Mouse (Mus musculus) intestine, postnatal 0 days (tissue): ENCODE results near the gene Casp7. TPM values are rescaled to one million over a fixed set of nuclear protein-coding genes. Genes with fewer than 3 reads are reported as not detected.

ENCODE experiments used
- ATAC-seq: fragments of 200-750 bp; cut with Nextera tagmentation; 2 replicates; pipeline ENCODE4 v1.8.0; 2017; ENCODE audit warnings: mild to moderate bottlenecking, moderate TSS enrichment, moderate library complexity
- H3K27ac ChIP-seq: fragments of 300-500 bp; sonication (generic); 2 replicates; pipeline ENCODE4 v1.5.1; 2014; ENCODE audit warnings: mild to moderate bottlenecking, low read depth, low read length, moderate library complexity
- H3K27me3 ChIP-seq: fragments of 300-500 bp; sonication (generic); replicated peaks from 2 replicates; pipeline ENCODE4 v1.6.1; 2014; ENCODE audit warnings: low read length, mixed read lengths; ENCODE audit not compliant: control insufficient read depth, insufficient read depth
- H3K36me3 ChIP-seq: fragments of 300-500 bp; sonication (generic); 2 replicates; pipeline ENCODE4 v1.6.1; 2014; ENCODE audit warnings: mild to moderate bottlenecking, moderate library complexity; ENCODE audit not compliant: control insufficient read depth, insufficient read depth
- H3K4me1 ChIP-seq: fragments of 300-500 bp; sonication (generic); replicated peaks from 2 replicates; pipeline ENCODE4 v1.6.1; 2014; ENCODE audit warnings: antibody characterized with exemption, low read length, mixed read lengths; ENCODE audit not compliant: control insufficient read depth, insufficient read depth
- H3K4me2 ChIP-seq: fragments of 300-500 bp; sonication (generic); replicated peaks from 2 replicates; pipeline ENCODE4 v1.6.1; 2014; ENCODE audit warnings: low read depth, mild to moderate bottlenecking, moderate library complexity
- H3K4me3 ChIP-seq: fragments of 300-500 bp; sonication (generic); 2 replicates; pipeline ENCODE4 v1.5.1; 2014; ENCODE audit warnings: low read depth, low read length
- H3K9ac ChIP-seq: fragments of 300-500 bp; sonication (generic); 2 replicates; pipeline ENCODE4 v1.6.1; 2014; ENCODE audit warnings: mild to moderate bottlenecking, low read depth, low read length
- H3K9me3 ChIP-seq: fragments of 300-500 bp; sonication (generic); 2 replicates; pipeline ENCODE4 v1.6.1; 2016; ENCODE audit warnings: mixed run types; ENCODE audit not compliant: control insufficient read depth
- CTCF ChIP-seq: sonication (generic); IDR thresholded peaks from 2 replicates; pipeline ENCODE4 v1.5.1; 2016; ENCODE audit warnings: low read depth, mild to moderate bottlenecking, control low read depth, antibody characterized with exemption, moderate library complexity
- WGBS: fragments of 180-500 bp; shearing (Covaris S2); extraction: QIAGEN DNeasy Blood & Tissue Kit; methylation state at CpG from one replicate; pipeline ENCODE4 v1.1.7; 2014; 5-methylcytosine and 5-hydroxymethylcytosine counted together
- polyA plus RNA-seq: library from polyadenylated mRNA; unstranded; fragments of >200 nt; fragmentation: Nextera tagmentation; extraction: Ambion mirVana; gene quantifications from 2 replicates; pipeline ENCODE4 v1.2.1, GENCODE M21; 2015

Casp7 gene
- polyA plus RNA-seq, 1 experiment from 2014 or later, result 51.6 TPM

DNA sequence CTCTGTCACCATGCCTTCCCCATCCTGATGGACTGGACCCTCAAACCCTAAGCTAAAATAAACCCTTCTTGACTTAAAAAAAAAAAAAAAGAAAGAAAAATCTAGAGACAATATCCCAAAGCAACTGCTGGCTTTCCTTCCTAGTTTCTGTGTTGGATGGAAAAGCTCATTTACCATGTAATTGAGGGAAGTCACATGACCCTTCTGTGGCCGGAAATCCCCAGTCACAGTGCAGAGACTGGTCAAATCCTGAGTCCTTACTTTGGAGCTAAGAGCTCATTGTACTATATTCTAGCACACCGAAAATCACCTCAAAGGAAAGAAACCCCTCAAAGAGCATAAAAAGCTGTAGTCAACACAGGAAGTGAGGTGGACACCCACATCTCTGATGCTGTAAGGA is 38.0 kb upstream of the Casp7 start:
- no peaks in the 10 kb centered on the region for H3K36me3 ChIP-seq
- WGBS, result 69% methylated on average over 2 of the region's 2 CpGs
- no peak overlapping the region for H3K9ac ChIP-seq
- H3K4me1 ChIP-seq, result no peaks in the 10 kb centered on the region
- H3K4me2 ChIP-seq, result no peak overlapping the region
- no peak overlapping the region for H3K4me3 ChIP-seq
- no peak for ATAC-seq
- no peaks in the 10 kb centered on the region for H3K27me3 ChIP-seq
- no peak for TF ChIP-seq CTCF
- H3K9me3 ChIP-seq, result no peaks in the 10 kb centered on the region
- no peak overlapping the region for H3K27ac ChIP-seq

DNA sequence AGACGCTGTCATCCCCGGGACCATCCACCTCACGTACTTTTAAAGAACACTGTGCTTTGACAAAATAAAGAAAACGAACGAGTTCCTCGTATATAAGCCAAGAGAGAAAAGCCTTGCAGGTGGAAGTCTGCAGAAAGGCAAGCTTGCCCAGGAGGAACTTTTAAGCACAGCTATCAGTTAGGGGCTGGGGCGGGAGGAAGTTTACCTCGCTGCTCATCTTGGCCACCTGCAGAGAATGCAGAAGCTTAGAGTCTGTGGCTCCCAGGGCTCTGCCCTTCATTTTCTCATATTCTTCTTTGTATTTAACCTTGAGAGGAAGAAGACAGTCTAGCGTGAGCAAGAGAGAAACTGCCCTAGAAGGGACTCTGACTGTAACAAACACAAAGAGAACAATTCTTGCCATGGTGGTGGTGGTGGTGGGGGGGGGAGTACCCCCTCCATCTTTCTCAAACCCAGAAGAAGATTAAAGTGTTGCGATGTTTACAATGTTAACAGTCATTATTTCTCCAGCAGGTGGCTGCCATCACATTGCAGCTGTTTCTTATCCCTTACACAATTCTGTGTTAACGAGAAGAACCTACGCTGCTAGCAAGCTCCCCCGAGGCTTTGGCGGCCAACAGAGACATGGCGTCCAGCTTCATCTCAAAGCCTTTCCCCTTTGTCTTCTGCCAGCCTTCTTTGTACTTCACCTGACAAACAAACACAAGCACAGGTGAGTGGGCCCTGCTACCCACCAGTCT is 33.0 kb upstream of the Casp7 start:
- peak; percentile 32 for TF ChIP-seq CTCF
- no peak overlapping the region for H3K4me3 ChIP-seq
- 59% methylated on average over 15 of the region's 15 CpGs for WGBS
- H3K4me1 ChIP-seq, result no peaks in the 10 kb centered on the region
- no peak overlapping the region for H3K9ac ChIP-seq
- H3K27ac ChIP-seq, result no peak overlapping the region
- H3K36me3 ChIP-seq, result no peaks in the 10 kb centered on the region
- no peak overlapping the region for H3K4me2 ChIP-seq
- H3K27me3 ChIP-seq, result no peaks in the 10 kb centered on the region
- H3K9me3 ChIP-seq, result no peaks in the 10 kb centered on the region
- ATAC-seq, result no peak

DNA sequence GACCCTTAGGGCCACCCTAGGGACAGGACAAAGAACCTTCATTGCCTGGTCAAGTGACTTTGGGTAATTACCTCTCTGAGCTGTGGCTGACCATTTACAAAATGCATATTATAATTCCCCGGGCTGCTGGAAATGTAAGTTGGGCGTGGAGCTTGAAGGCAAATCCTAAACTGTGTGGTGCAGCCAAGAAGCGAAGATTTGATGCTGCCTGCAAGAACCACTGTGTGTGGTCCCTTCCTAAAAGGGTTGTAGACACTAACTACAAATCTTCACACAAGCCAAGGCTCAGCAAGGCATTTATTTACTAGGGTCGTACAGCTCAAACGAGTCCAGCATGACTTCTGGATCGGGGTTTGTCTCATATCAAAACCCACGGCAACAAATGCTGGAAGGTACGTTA is 32.4 kb upstream of the Casp7 start:
- no peak for TF ChIP-seq CTCF
- WGBS, result 65% methylated on average over 8 of the region's 8 CpGs
- H3K27me3 ChIP-seq, result no peaks in the 10 kb centered on the region
- H3K4me2 ChIP-seq, result no peak overlapping the region
- no peaks in the 10 kb centered on the region for H3K9me3 ChIP-seq
- H3K4me3 ChIP-seq, result no peak overlapping the region
- no peak overlapping the region for H3K9ac ChIP-seq
- no peaks in the 10 kb centered on the region for H3K36me3 ChIP-seq
- H3K4me1 ChIP-seq, result no peaks in the 10 kb centered on the region
- no peak overlapping the region for H3K27ac ChIP-seq
- no peak for ATAC-seq

DNA sequence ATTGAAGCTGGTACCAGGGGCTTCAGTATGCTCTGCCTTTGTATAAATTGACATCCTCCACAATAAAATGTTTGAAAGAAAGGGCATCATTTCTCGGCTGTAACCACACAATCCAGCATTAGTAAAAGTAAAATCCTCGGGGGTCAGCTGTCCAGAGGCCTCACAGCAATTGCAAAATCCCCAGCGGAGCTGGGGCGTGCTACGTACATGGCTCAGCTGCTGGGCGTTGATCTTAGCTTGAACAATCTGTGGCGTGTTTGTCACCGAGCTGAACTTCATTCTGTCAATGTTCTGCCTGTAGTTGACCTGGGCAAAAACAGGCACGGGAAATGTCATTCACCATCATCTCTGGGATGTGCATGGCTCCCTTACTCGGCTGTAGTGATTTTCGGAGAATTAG is 30.8 kb upstream of the Casp7 start:
- no peak overlapping the region for H3K27ac ChIP-seq
- ATAC-seq, result no peak
- WGBS, result 85% methylated on average over 11 of the region's 11 CpGs

DNA sequence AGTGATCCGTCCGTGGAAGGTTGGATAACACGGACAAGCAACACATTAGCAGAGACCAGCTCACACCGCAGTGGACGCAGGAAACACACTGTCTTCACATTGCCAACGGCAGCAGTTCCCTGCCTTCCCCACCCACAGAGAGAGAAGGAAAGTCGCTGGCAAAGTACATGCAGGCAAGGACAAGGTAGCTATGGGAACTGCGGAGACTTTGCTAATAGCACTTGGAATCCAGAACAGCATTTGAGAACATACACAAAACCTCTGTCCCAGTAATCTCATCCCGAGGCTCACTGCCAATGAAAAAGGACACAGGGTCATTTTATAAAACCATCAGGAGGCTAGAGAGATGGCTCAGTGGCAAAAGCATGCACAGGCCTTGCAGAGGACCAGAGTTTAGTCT is 30.3 kb upstream of the Casp7 start:
- WGBS, result 68% methylated on average over 9 of the region's 9 CpGs
- no peak overlapping the region for H3K4me2 ChIP-seq
- ATAC-seq, result no peak
- H3K4me1 ChIP-seq, result peaks cover 4% of the 10 kb centered on the region; the same call in 1 of the 2 replicates
- no peak for TF ChIP-seq CTCF
- H3K27ac ChIP-seq, result no peak overlapping the region
- no peaks in the 10 kb centered on the region for H3K36me3 ChIP-seq
- H3K9me3 ChIP-seq, result no peaks in the 10 kb centered on the region
- H3K4me3 ChIP-seq, result no peak overlapping the region
- no peak overlapping the region for H3K9ac ChIP-seq
- H3K27me3 ChIP-seq, result no peaks in the 10 kb centered on the region

More for the DNA sequence above, 30.8 kb upstream of the Casp7 start:
- no peak overlapping the region for H3K9ac ChIP-seq
- H3K36me3 ChIP-seq, result no peaks in the 10 kb centered on the region
- H3K4me3 ChIP-seq, result no peak overlapping the region
- H3K4me2 ChIP-seq, result no peak overlapping the region
- H3K9me3 ChIP-seq, result no peaks in the 10 kb centered on the region
- no peaks in the 10 kb centered on the region for H3K27me3 ChIP-seq
- TF ChIP-seq CTCF, result no peak
- peaks cover 4% of the 10 kb centered on the region; the same call in 1 of the 2 replicates for H3K4me1 ChIP-seq

DNA sequence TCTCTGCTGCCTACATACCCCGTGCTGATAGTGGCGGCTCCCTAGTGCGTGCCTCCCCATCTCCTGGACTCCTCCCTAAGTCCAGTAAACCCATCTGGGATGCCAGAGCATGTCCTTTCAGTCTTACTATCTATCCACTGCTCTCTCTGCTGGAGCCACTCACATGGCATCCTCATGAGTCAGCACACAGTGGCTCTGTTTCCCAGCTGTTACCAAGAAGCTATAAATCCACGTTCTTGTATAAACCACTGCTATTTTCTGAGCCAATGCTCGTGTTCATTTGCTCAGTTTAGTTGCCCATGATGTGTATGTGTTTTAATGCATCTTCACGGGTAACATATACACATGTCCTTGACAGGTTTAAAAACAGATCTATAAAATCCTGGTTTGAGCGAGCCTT is 29.2 kb upstream of the Casp7 start:
- 64% methylated on average over 7 of the region's 7 CpGs for WGBS
- Histone ChIP-seq H3K27me3 (no peaks in the 10 kb centered on the region), H3K9ac (no peak overlapping the region), H3K36me3 (no peaks in the 10 kb centered on the region), H3K4me3 (no peak overlapping the region), H3K9me3 (no peaks in the 10 kb centered on the region), H3K27ac (no peak overlapping the region), H3K4me1 (peaks cover 4% of the 10 kb centered on the region; the same call in 1 of the 2 replicates), H3K4me2 (no peak overlapping the region)
- ATAC-seq, result no peak
- no peak for TF ChIP-seq CTCF

DNA sequence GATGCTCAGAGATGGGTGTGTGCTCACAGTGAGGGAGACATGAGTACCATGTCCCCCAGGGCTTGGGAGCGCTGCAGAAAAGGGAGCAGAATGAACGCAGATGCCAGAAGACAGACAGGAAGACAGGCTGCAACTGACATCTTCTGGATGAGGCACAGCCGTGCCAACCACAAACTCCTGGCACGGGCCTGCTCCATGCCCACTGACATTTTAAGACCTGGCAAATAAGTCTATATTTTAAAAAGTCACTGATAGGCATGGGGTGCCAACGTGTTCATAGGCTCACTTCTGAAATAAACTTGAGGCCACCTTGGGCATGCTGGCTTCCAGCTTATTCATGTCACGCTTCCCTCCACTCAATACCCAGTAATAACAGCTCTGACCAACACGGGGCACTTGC is 28.0 kb upstream of the Casp7 start:
- Histone ChIP-seq H3K9ac (no peak overlapping the region), H3K9me3 (no peaks in the 10 kb centered on the region), H3K27ac (no peak overlapping the region), H3K27me3 (no peaks in the 10 kb centered on the region), H3K4me1 (peaks cover 4% of the 10 kb centered on the region; the same call in 1 of the 2 replicates), H3K4me2 (no peak overlapping the region), H3K36me3 (no peaks in the 10 kb centered on the region), H3K4me3 (no peak overlapping the region)
- no peak for ATAC-seq
- WGBS, result 85% methylated on average over 7 of the region's 7 CpGs
- TF ChIP-seq CTCF, result no peak
